Mouse (Mus musculus) layer of hippocampus, postnatal 14 days (tissue): Measurements from ENCODE around the gene Samd3. TPM values are rescaled to one million over a fixed set of nuclear protein-coding genes. Genes with fewer than 3 reads are reported as not detected.

ENCODE experiments used
- DNase-seq, 2 experiments: peaks; one replicate each; pipeline ENCODE4 v3.0.0; 2021 to 2022; ENCODE audit warnings: low spot score in 2 of 2, mixed read lengths in 1 of 2
- total RNA-seq, 2 experiments: library from RNA; stranded (reverse); gene quantifications; 2 replicates each; pipeline ENCODE4 v1.2.3; 2021

Gene Samd3
- total RNA-seq, 2 experiments from 2014 or later, result 0.23 to 0.33 TPM

DNA sequence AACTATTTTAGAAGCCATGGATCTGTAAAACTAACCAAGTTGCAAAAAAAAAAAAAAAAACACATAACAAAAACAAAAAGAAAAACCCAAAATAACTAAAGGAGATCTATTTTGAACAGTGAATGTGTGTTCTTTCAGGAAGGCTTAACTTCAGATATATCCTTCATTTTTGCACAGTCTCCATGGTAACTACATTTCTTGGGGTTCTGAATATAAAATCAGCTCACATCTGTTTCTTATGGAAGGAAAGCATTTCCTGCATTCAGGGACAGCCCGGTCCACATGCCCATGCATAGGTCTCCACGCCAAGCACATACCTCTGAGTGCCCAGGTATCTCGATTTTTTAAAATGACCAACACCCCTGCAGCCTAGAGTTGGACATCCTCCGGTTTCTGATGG is 72.8 kb downstream of the Samd3 start:
- DNase-seq, result no peak

DNA sequence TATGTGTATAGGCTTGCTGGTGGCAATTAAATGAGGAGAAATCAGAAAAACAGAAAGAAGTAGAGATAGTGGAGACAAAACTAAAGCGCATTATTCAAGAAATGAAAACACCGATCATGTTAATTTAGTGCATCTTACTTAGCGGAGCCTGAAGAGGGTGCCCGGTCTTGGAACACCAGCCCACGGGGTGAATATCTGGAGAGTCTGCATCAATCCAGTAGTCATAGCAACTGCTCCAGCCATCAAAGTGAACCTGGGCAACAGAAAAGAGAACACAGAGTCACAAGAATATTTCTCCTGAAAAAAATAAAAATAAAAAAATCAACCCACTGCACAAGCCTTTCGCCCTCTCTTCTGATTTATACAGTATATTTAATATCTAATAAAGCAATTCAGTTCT is 74.0 kb downstream of the Samd3 start:
- DNase-seq, result no peak

DNA sequence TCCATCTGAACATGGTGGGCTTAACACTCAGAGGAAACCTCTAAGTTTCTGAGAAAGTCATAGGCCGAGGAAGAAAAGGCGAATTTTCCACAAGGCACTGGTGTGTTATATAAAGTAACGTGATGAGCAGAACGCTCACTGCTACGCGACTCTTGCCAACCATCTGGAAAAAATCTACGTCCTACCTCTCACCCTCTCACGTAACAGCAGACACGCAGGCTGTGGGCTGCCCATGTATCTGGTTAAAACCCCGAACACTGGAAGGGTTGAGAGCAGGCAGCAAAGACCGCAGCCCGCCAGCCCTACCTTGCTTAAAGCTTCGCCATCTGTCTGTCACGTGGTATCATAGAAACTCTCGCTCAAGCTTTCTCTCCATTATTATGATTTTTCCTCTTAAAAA is 84.8 kb downstream of the Samd3 start:
- peak; percentile 12 to 21 for DNase-seq

DNA sequence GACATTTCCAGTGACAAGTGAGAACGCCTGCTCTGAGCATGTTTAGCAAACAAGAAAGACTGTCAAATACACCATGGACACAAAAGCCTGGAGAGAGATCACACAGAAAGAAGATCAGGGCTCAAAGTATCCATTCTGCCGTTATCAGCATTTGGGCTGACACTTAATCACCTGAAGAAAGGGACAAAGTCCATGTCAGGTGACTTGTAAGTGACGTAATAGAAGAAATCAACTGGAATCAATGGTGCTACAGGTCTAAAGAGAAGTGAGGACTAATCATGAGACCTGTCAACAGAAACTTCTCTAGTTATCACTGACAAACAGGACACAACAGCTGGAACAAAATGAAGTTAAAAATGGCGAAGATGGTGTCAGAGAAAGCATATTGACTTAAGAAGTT is 91.2 kb downstream of the Samd3 start:
- no peak for DNase-seq

Other genes starting within 250 kb of the Samd3 start
- 1 to 10 TPM; 1.1 to 1.3 TPM for gene Gm9767, start 151.5 kb upstream of the Samd3 start, total RNA-seq
- gene Tmem200a, start 150.7 kb upstream of the Samd3 start, total RNA-seq, result 10 to 100 TPM; 19.8 to 22.4 TPM
- 10 to 100 TPM; 18.5 to 22.4 TPM for gene L3mbtl3, start 146.3 kb downstream of the Samd3 start, total RNA-seq